Mouse (Mus musculus) 3134 (cell line): ENCODE results near the gene Nmur1.

Experiments used
- DNase-seq: peaks from one replicate; pipeline ENCODE4 v3.0.0-alpha.2; 2011; ENCODE audit warnings: low spot score; ENCODE audit not compliant: insufficient read length; ENCODE audit errors: extremely low read depth

Gene Nmur1

DNA sequence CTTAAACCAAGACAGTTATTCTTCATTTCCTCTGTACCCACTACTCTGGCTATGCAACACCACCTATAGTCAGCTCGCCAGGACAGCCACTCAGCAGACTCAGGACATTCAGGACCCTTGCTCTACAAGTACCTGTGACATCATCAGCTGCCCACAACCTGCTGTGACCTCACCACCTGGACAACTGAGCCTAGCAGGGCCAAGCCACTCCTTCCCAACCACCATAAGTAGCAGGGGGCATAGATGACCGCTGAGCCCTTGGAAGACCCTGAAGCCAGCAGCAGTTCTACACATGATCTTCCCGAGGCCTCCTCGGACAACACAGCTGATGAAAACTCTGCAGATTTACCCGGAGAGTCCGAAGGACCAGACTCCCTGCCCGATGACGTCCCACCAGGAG lies at the start of gene Nmur1, which contains the start of gene Tex44:
TSS of gene Nmur1 (minus strand) at position 101 of the 400 bp plus-strand sequence.
TSS of gene Tex44 (plus strand) at position 202 of the 400 bp plus-strand sequence.
- DNase-seq, result no peak

DNA sequence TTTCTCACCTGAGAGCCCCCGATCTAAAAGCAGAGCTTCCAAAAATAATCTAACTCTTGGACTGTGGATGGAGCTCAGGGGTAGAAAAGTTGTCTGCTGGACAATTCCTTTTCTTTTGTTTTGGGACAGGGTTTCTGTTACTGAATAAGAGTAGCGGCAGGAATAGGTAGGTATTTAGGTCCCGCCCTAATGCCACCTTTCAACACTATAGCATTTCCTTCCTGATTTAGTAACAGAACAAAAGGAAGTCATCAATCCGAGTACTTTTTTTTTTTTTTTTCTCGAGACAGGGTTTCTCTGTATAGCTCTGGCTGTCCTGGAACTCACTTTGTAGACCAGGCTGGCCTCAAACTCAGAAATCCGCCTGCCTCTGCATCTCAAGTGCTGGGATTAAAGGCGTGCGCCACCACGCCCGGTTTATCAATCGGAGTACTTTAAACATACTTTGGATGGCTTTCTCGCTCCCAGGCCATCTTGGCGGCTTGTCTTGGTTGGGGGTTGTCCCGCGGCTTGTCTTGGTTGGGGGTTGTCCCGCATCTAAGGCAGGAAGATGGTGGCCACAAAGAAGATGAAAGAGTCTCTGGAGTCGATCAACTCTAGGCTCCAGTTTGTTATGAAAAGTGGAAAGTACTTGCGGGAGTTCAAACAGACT lies 47.2 kb upstream of the Nmur1 start:
- no peak for DNase-seq

DNA sequence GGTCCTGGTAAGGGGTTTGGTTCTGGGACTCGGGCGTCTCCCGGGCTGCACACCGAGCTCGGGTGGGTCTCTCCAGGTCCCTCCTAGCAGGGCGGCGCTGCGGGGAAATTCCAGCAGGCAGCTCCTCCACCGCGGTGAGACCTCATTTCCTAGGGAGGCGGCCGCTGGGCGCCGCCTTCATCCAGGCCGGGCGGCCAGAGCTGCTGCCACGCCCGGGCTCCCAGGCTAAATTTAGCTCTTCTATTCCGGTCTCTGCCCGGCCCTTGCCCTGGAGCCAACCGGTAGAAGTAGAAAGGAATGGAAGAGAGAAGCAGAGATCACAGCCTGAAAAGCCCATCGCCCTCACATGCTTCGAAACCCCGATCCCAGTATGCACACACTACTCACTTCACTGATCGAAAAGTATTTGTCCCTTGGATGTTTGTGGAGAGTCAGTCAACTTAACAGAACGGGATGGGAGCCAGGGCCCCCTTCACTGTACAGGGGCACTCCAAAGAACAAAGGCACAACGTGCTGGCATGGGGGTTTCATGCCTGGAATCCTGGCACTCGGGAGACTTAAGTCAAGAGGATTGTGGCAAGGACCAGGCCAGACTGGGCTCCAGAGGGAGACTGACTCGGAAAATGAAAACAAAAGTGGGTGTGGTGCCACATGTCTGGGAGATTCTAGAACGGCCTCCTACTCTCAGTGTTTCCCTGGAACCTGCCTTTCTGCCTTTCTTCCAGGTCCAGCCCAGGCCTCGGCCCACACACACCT lies 46.3 kb upstream of the Nmur1 start:
- peak; percentile 91 for DNase-seq

DNA sequence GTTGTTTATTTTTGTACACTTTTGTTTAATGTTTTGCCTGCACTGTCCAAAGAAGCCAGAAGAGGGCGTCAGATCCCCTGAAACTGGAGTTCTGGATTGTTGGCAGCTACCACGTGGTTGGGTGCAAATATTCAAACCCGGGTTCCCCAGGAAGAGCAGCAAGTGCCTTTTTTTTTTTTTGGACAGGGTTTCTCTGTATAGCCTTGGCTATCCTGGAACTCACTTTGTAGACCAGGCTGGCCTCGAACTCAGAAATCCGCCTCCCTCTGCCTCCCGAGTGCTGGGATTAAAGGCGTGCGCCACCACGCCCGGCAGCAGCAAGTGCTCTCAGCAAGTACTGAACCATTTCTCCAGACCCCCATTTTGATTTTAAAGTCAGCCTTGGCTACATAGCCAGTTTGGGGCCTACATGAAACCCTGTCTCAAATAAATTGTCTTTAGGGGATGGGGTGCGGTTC lies 45.5 kb upstream of the Nmur1 start:
- peak; percentile 80 for DNase-seq

DNA sequence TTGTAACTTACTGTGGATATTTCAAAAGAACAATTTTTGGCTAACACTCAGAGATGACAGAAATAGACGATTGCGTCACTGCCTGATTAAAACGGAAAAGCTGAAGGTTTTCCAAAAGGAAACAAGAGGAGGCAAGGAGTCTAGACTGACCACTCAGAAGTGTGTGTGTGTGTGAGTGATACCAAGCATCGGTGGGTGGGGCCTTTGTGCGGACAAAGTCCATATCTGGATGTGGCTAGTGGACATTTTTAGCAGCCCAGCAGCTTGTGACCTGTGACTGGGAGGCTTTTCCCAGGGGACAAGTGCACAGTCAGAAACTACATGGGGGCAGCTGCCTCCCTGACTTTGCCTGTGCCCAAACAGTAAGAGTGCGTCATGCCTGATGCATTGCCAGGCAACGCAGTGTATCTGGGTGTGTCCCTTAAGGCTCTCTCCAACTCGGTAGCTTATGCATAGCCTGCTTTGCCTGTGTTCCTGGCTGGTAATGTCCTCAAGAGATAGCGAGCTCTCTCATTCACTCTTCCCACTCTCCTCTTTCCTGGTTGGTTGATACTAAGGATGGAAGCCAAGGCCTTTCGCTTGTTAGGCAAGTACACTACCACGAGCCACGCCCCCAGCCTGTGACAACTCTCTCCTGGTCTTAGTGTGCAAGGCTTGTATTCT lies 44.6 kb upstream of the Nmur1 start:
- peak; percentile 91 for DNase-seq

DNA sequence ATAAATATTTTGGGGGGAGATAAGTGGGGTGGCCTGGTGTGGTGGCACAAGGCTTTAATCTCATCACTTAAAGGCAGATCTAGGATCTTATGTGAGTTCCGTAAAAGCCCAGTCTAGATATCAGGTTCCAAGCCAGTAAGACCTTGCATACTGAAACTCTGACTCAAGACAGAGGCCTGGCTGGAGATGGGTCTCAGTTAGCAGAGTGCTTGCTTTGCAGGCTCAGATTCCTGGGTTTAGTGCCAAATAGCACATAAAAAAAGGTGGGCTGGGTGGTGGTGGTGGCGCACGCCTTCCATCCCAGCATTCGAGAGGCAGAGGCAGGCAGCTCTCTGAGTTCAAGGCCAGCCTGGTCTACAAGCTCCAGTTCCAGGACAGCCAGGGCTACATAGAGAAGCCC lies 43.8 kb upstream of the Nmur1 start:
- peak; percentile 62 for DNase-seq

DNA sequence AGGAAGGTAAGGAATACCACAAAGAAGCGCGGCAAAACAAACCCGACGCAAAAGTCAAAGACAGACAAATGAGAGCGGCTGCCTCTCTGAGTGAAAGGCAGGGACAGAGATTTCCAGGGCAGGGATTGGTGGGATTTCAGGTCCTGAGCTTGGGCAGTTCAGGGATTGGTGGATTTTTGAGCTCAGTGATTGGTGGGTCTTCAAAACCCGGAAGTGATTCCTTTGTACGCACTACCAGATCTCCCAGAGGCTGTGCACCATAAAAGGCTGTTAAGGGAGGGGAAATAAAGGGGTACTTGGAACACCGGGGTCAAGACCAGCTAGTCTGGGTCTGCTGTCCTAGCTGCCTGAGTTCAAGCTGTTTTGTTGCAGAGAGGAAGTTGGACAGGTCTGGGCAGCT lies 41.4 kb upstream of the Nmur1 start:
- no peak for DNase-seq

DNA sequence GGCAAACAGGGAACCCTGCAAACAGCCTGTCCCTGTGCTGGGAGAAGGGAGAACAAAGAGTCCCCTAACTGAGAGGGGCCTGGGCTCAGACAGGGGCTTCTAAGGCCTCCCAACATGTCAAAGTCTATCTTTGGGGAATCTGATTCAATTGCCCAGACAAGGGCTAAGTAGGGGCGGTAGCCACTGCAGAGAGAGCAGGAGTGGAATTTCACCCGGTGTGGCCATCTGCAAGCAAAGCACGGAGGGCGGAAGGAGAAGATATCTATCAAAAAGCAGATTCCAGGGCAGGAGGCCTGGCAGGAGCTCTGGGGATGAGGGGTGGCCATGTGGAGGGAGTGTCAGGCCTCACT lies 38.8 kb upstream of the Nmur1 start:
- DNase-seq, result no peak

DNA sequence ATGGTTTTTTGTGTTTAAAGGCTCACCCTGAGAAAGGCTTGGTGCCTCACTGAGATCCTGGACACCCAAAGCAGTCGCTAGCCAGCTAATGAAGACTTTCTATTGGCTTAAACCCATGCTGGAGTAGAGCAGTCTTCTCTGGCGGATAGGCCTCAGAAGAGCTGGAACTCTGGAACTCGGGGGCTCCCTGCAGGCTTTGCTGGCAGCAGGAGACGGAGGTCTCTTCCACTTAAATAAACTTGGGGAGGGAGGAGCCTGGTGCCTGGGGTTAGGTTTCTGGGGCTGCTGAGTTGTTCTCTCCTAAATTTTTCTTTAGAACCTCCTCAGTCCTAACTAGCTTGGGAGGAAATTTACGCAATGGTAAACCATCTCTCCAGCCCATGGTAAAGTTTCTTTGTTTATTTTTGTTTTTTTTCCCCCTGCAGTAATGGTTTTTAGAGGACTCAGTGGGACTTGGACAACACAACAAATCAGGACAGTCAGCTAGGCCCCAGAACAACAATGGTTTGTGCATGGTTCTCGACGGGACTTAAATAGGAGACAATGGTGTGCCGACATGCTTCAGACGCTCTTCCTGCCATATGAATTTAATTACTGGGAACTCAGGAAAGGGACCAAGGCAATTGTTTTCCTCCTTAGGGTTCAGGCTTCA lies 38.3 kb upstream of the Nmur1 start:
- no peak for DNase-seq

DNA sequence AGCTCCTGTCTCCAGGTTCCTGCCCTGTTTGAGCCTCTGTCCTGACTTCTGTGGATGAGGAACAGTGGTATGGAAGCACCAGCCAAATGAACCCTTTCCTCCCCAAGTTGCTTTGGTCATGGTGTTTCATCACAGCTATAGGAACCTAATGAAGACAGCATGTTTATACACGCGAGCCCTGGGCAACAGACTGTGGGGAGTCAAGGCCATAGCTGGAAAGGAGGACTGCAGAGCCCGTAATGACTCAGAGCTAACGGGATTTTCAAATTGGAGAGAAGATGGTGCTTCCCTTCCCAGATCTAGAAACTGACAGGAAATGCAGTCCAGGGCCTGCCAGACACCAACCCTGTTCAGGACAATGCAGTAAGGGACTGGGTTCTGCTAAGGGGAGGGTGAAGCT lies 33.3 kb upstream of the Nmur1 start:
- no peak for DNase-seq

DNA sequence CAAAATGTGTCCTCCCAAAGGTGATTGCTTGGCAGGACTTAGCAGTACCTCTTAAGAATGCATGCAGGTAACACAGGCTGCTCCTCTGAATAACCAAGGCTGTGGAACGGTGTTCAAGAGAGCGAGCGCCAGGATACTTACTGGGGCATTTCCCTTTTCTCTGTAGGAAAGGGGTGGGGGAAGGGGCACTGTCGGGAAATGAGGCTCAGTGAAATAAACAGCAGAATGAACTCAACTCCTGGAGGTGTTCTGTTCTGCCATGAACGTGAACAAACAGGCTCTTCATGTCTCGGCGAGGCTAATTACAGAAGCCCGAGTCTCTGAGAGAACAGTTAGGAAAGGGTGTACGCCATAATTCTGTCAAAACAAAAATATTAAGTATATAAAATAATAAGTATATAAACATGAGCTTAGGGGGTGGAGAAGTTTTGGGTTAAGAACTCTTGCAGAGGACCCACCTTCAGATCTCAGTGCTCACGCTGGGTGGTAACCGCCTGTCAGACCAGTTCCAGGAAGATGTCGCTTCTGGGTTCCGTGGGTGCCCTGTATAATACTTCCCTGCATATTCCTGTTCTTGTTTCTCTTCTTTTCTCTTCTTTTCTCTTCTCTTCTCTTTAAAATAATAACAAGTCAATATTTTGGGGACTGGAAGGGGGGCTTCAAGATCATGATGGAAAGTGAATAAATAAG lies 31.0 kb upstream of the Nmur1 start:
- DNase-seq, result no peak

DNA sequence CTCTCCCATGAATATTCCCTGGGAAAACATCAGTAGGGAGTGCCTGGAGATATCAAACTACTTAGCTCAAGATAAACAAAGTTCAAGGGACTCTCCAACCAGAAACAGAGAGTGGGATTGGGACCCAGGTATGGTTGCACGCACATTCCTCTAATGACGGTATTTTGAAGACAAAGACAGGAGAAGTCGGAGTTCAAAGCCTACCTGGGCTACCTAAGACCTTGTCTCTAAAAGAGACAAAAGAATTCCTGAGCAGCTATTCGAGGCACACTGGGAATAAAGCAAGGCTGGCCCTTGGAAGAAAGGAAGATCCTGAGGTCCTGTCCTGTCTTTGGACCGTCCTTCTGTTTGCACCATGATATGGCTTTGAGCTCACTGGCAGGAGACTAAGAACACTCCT lies 26.7 kb upstream of the Nmur1 start:
- DNase-seq, result no peak

DNA sequence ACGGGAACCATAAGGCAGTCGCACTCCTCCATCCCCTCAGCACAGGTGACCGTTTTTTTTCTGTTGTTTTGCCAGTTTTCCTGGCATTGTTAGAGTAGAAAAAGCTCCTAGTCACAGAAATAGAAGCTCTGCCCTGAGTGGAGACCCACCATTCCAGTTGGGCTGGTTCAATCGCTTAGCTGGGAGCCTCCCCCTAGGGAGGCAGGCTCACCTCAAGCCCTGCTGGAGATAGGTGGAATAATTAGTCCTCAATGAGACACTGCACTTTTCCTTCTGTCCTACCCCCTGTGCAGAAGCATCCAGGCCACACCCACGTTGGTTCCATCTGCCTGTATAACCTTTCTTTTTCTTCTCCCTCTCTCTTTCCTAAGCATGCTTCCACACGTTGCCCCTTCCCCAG lies 23.9 kb upstream of the Nmur1 start:
- no peak for DNase-seq

DNA sequence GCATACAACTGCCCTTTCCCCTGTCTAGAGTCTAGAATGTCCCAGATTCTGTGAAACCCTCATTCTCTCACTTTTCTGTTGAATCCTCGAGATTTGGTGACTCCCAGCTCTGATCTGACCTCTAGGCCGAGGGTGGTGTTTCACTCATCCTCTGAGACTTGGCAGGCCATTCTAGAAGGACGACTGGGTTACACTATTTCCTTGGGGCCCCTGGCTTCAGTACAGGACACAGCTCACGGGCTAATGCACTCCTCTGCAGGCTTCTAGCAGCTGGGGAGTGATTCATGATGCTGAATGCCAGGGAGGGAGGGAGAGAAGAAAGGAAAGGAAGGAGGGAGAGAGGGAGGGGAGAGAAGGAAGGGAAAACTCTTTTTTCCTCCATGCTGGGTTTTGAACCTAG lies 22.2 kb upstream of the Nmur1 start:
- peak; percentile 72 for DNase-seq

DNA sequence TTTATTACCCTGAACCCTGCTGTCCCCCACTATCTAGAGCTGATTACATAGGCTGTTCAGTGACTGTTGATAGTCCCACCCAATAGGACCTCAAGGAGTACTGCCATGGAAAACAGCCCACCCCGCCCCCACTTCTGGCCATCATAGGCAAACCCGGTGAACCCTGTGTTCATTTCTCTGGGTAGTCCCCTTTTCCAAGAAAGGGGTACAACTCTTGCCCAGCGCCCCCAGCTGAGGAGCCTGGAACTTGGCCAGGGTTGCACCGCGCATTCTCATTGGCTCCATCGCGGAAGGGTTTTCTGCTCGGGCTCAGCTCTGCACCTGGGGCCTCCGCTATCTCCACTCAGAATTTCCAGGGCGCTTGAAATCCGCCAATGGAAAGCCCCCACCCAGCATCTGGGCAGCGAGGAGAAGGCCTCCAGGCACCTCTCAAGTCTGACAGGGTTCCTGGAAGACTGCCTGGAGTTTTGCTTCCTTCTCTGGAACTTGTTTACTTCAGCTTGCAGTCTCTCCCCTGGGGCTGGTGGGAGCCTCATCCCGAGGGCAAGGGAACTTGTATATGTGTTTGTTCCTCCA lies 21.7 kb upstream of the Nmur1 start:
- DNase-seq, result no peak

DNA sequence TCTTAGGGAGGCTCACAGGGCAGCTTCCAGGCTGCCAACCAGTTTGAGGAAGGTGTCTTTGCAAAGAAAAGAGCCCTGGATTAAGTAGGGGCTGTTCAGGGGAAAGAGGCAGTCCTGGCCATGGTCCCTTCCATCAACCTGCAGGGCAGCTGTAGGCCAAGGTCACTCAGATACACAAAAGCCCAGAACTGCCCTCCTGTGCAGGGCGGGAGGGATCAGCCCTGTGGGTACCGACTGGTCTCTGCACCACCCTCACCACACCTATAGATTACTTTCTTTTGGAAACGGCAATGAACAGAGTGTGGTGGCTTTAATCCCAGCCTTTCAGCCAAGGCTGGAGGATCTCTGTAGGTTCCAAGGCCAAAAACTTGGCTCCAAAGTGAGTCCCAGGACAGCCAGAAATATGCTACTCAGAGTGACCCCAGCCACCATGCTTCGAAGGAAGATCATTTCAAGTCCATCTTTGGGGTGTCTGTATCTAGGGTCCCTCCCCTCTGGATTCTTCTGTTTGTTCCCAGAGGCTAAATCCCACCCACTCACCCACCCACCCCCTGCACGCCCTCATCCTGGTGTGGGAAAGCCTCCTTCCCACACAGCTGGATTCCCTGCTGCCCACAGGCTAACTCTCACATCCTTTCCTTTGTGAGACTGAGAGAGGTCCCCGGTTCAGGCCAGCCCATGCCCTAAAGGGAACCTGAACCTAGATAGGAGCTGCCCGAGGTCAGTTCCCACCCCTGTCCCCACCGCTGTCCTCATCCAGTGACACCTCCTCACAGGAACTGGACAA lies 17.6 kb upstream of the Nmur1 start:
- DNase-seq, result no peak

DNA sequence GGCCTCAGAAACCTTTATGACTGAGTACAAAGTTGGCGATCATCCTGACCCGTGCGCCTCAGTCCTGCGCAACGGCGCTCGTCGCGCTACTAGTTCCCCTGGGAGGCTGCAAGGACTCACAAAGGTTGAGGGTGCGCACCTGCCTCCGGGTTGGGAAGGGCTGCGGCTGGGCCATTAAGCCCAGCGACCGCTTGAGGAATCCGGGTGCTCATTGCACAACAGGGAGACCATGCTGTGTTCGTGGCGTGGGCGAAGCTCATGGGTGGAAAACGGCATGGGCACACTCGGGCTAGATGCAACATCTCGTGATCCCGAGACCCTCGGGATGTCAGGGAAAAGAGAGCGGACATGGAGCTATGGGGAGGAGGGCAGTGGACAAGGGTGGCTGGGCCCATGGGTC lies 16.8 kb upstream of the Nmur1 start:
- DNase-seq, result no peak

DNA sequence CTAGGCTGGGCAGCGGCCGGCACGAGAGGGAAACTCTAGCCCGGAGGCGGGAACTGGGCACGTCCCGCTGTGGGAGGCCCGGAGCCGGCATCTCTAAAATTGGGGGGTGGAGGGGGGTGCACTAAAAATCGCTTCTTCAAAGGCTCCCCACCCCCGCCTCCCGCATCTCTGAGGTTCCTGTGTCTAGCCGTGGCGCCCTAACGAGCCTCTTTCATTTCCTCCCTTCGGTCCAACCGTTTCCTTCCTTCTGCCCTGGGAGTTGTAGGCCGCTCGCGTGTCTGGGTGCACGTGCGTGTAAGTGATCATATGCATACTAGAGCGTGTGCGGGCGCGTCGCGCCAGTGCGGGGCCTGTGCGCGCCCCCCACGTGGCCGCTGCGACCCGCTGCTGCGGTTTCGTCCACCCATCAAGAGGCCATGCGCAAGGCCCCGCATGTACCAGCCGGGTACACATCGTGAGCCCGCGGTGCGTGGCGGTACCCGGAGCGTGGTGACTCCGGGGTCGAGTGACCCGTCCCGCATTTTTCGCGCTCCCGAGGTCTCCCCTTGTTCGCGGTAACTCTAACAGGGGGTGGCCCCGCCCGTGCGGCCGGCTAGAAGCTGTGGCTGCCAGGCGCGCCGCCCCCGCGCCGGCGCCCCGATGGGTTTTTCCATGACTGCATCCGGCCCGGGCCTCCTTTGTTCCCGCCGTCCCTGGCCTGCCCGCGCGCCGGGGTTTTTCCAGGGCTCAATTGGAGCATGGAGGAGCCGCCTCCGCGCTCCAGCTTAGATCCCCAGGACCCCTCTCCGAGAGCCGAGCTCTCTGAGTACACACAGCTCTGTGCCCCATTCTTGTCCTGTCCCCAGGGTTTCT lies 16.2 kb upstream of the Nmur1 start:
- DNase-seq, result peak; percentile 95

DNA sequence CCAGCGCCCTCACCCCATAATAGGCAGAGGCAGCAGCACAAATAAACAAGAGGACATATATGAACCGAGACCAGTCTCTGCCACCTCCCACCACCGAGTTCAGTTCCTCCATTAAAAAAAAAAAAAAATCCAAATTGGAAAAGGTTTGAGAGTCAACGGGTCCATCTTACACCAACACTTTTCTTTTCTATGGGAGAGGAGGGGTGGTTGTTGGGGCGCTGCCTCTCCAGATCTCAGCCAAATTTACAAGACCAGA lies 15.6 kb upstream of the Nmur1 start:
- DNase-seq, result no peak
